8 mouse cellular contexts compared by ENCODE assay signal in the genomic region with DNA sequence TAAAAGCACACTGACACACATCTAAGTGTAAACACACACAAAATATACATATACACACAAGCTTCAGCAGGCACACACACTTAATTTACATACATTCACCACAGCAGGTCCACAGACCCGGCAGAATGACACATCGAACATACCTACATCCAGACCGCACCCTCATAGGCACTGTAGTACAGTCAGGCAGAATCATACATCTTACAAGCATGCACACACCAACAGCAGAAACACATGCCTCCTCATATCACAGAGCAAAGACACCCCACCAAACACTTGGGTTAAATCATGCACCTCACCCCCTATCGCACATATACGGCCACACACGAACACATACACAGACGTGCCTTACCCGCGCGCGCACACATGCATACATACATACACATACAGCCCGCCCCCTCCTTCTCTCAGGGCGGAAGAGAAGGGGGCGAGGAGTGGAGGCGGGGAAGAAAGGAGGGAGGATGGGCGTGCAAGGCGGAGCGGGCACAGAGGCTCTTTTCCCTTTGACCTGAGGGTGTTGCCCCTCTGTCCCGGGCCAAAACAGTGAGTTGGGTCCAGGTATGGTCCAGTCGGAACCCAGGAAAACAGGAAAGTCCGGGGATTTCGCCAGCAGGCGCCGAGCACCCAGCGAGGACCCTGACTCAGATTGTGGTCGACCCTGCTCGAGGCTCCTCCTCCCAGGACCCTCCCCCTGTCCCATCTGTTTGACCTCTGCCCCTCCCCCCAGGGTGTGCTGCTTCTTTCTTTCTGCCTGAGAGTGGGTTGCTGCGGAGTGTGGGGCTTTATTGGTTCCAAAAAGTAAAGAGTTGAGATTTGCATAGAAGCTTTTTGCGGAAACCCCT. TPM values are rescaled to one million over a fixed set of nuclear protein-coding genes. Genes with fewer than 3 reads are reported as not detected.
DNase-seq lines count a peak whose midpoint lies in the region; ATAC-seq lines count a peak whose summit lies in the region.
"Had no signal": no experiment of that assay in that cellular context is flagged by ENCODE, and none has a peak within 500 bp of the region (broad histone marks: within the 10 kb centered on the region; RNA-seq: fewer than 3 reads in every experiment).

No protein-coding gene starts in this region.

- ATAC-seq in hindbrain, embryonic 16.5 days, result peak; percentile 81
- ATAC-seq in midbrain, embryonic 13.5 days, result peak; percentile 85

- H3K27ac ChIP-seq in hindbrain, embryonic 16.5 days (ENCODE audit: low read depth, low read length), result no peak overlapping the region
- no peak overlapping the region; the same call in 1 of the 2 replicates for H3K27ac ChIP-seq in midbrain, embryonic 13.5 days

- H3K9me3 ChIP-seq in hindbrain, embryonic 16.5 days (ENCODE audit: control insufficient read depth, low read length), result no peaks in the 10 kb centered on the region
- no peaks in the 10 kb centered on the region for H3K9me3 ChIP-seq in midbrain, embryonic 13.5 days

- 0 out of 2 replicates have a peak, but pooled peaks cover 3% of the 10 kb centered on the region for H3K4me1 ChIP-seq in hindbrain, embryonic 16.5 days (ENCODE audit: control insufficient read depth, insufficient read depth, low read depth, low read length)
- 0 out of 2 replicates have a peak, but pooled peaks cover 9% of the 10 kb centered on the region for H3K4me1 ChIP-seq in midbrain, embryonic 13.5 days (replicated peaks)

- WGBS in hindbrain, embryonic 16.5 days, result 32% methylated on average over 22 of the region's 29 CpGs
- WGBS in midbrain, embryonic 13.5 days, result 37% methylated on average over 27 of the region's 29 CpGs

- peak overlapping the region; percentile 68 for H3K4me2 ChIP-seq in hindbrain, embryonic 16.5 days (ENCODE audit: low read length)
- H3K4me2 ChIP-seq in midbrain, embryonic 13.5 days (replicated peaks), result peak overlapping the region; percentile 57

- H3K9ac ChIP-seq in hindbrain, embryonic 16.5 days (ENCODE audit: low read depth, low read length), result peak overlapping the region; percentile 50
- H3K9ac ChIP-seq in midbrain, embryonic 13.5 days (replicated peaks), result peak overlapping the region; percentile 44; the same call in 1 of the 2 replicates

- H3K4me3 ChIP-seq in hindbrain, embryonic 16.5 days (ENCODE audit: low read length), result peak overlapping the region; percentile 43
- peak overlapping the region; percentile 41 for H3K4me3 ChIP-seq in midbrain, embryonic 13.5 days (replicated peaks)

- no peaks in the 10 kb centered on the region for H3K36me3 ChIP-seq in hindbrain, embryonic 16.5 days (ENCODE audit: control insufficient read depth, insufficient read depth, low read length)
- no peaks in the 10 kb centered on the region for H3K36me3 ChIP-seq in midbrain, embryonic 13.5 days

- H3K27me3 ChIP-seq in hindbrain, embryonic 16.5 days (replicated peaks; ENCODE audit: control insufficient read depth, insufficient read depth, low read length), result no peaks in the 10 kb centered on the region
- 0 out of 2 replicates have a peak, but pooled peaks cover 2% of the 10 kb centered on the region for H3K27me3 ChIP-seq in midbrain, embryonic 13.5 days

- peak; percentile 14 for DNase-seq in ES-CJ7 (ENCODE audit: low read depth, low spot score)
- peak; percentile 63 for DNase-seq in embryo, embryonic 10 days (ENCODE audit: low spot score)
- DNase-seq in Muller cell, postnatal 12 days (ENCODE audit: inconsistent ontology term), result no peak
- DNase-seq in right cerebral cortex, postnatal 25 days, result no peak
- DNase-seq in thymus, postnatal 14 days, result no peak
- DNase-seq: adrenal gland, postnatal 36 days had no signal

RNA-seq across cellular contexts. Expression of a gene that starts 16.4 kb away (rescaled TPM):
- polyA plus RNA-seq in hindbrain, embryonic 16.5 days (2015; fragmentation: Nextera tagmentation; extraction: Ambion mirVana), result 9.4 and 14.1 TPM in 2 replicates
- polyA plus RNA-seq in midbrain, embryonic 13.5 days (2015; fragmentation: Nextera tagmentation; extraction: Ambion mirVana), result 1.4 and 2.5 TPM in 2 replicates

Comparison
In these comparisons a context has a peak if more than half of its experiments do, and no peak if none do; other contexts are left out.
1. DNase-seq: peak in ES-CJ7 (single experiment) and embryo, embryonic 10 days (single experiment); none in Muller cell, postnatal 12 days (single experiment), right cerebral cortex, postnatal 25 days (single experiment) and thymus, postnatal 14 days (single experiment).